Mouse (Mus musculus) megakaryocyte, embryonic 14.5 days (primary cell): ENCODE measurements around the gene Methig1.

Experiments
- FLI1 ChIP-seq: IDR thresholded peaks from 2 replicates; pipeline ENCODE4 v1.6.1; 2012; ENCODE audit warnings: low read length, inconsistent platforms, mixed read lengths
- GATA1 ChIP-seq: IDR thresholded peaks from 3 replicates; pipeline ENCODE4 v1.6.1; 2012; ENCODE audit warnings: mixed read lengths, low read length, inconsistent platforms, borderline replicate concordance

GRCm38 (mm10) chr15:100391066-100391465 lies 38.1 kb downstream of the Methig1 start:
- TF ChIP-seq GATA1, result no peak
- no peak for TF ChIP-seq FLI1
